Mouse (Mus musculus) kidney, embryonic 14.5 days (tissue): ENCODE measurements around the gene Zfp579. TPM values are rescaled to one million over a fixed set of nuclear protein-coding genes. Genes with fewer than 3 reads are reported as not detected.

Source experiments
- ATAC-seq: fragments of 200-750 bp; cut with Nextera tagmentation; 2 replicates; pipeline ENCODE4 v1.8.0; 2017; ENCODE audit warnings: moderate number of reproducible peaks, mild to moderate bottlenecking, moderate TSS enrichment, moderate library complexity; ENCODE audit not compliant: low FRiP score, low TSS enrichment
- H3K27ac ChIP-seq: fragments of 300-500 bp; sonication (generic); 2 replicates; pipeline ENCODE4 v1.5.1; 2014; ENCODE audit warnings: low read depth, mild to moderate bottlenecking, low read length, moderate library complexity, mixed read lengths
- H3K27me3 ChIP-seq: fragments of 300-500 bp; sonication (generic); 2 replicates; pipeline ENCODE4 v1.6.1; 2014; ENCODE audit warnings: mild to moderate bottlenecking, low read length; ENCODE audit not compliant: control insufficient read depth, insufficient read depth
- H3K36me3 ChIP-seq: fragments of 300-500 bp; sonication (generic); 2 replicates; pipeline ENCODE4 v1.6.1; 2014; ENCODE audit warnings: low read length, mixed read lengths; ENCODE audit not compliant: control insufficient read depth, insufficient read depth
- H3K4me1 ChIP-seq: fragments of 300-500 bp; sonication (generic); 2 replicates; pipeline ENCODE4 v1.6.1; 2014; ENCODE audit warnings: low read length, mixed read lengths; ENCODE audit not compliant: control insufficient read depth, insufficient read depth
- H3K4me2 ChIP-seq: fragments of 300-500 bp; sonication (generic); replicated peaks from 2 replicates; pipeline ENCODE4 v1.6.1; 2014; ENCODE audit warnings: low read depth, mild to moderate bottlenecking, low read length
- H3K4me3 ChIP-seq: fragments of 300-500 bp; sonication (generic); 2 replicates; pipeline ENCODE4 v1.5.1; 2014; ENCODE audit warnings: mild to moderate bottlenecking, low read length
- H3K9ac ChIP-seq: fragments of 300-500 bp; sonication (generic); 2 replicates; pipeline ENCODE4 v1.6.1; 2014; ENCODE audit warnings: low read depth, mild to moderate bottlenecking, low read length, moderate library complexity
- H3K9me3 ChIP-seq: fragments of 300-500 bp; sonication (generic); 2 replicates; pipeline ENCODE4 v1.6.1; 2016; ENCODE audit warnings: low read length; ENCODE audit not compliant: control insufficient read depth
- WGBS: fragments of 180-500 bp; shearing (Covaris S2); extraction: QIAGEN DNeasy Blood & Tissue Kit; methylation state at CpG from one replicate; pipeline ENCODE4 v1.1.7; 2014; 5-methylcytosine and 5-hydroxymethylcytosine counted together
- polyA plus RNA-seq: library from polyadenylated mRNA; unstranded; fragments of >200 nt; fragmentation: Nextera tagmentation; extraction: Ambion mirVana; gene quantifications from 2 replicates; pipeline ENCODE4 v1.2.1, GENCODE M21; 2014

Zfp579 gene
- polyA plus RNA-seq, 1 experiment from 2014 or later: 36.6 TPM

GRCm38 (mm10) chr7:5033818-5034217 lies 37.9 kb upstream of the Zfp579 start, which contains the start of gene 4632433K11Rik:
Gene 4632433K11Rik, plus strand, starts transcription at chr7:5034118.
- H3K27ac ChIP-seq: no peak within 1 kb of the TSS
- no peaks in the 10 kb centered on the region for H3K4me1 ChIP-seq
- H3K9ac ChIP-seq: no peak within 1 kb of the TSS
- H3K9me3 ChIP-seq: peaks cover 43% of the 10 kb centered on the region
- 87% methylated on average over 3 of the region's 3 CpGs for WGBS
- ATAC-seq: no peak
- no peak within 1 kb of the TSS for H3K4me3 ChIP-seq
- H3K36me3 ChIP-seq: peaks cover 71% of the 10 kb centered on the region
- no peaks in the 10 kb centered on the region for H3K27me3 ChIP-seq
- H3K4me2 ChIP-seq: no peak within 1 kb of the TSS

GRCm38 (mm10) chr7:5031496-5031895 lies 35.5 kb upstream of the Zfp579 start:
- WGBS: 84% methylated on average over 46 of the region's 46 CpGs

GRCm38 (mm10) chr7:5030554-5031275 lies 34.8 kb upstream of the Zfp579 start:
- Histone ChIP-seq H3K4me1 (no peaks in the 10 kb centered on the region), H3K9ac (no peak overlapping the region), H3K4me3 (no peak overlapping the region; the same call in none of the 2 replicates), H3K27ac (no peak overlapping the region), H3K4me2 (no peak overlapping the region), H3K9me3 (peaks cover 41% of the 10 kb centered on the region), H3K27me3 (no peaks in the 10 kb centered on the region), H3K36me3 (peaks cover 90% of the 10 kb centered on the region)
- WGBS: 87% methylated on average over 63 of the region's 63 CpGs
- no peak for ATAC-seq

More at GRCm38 (mm10) chr7:5031496-5031895, 35.5 kb upstream of the Zfp579 start:
- peaks cover 44% of the 10 kb centered on the region for H3K9me3 ChIP-seq
- H3K4me3 ChIP-seq: 0 out of 2 replicates have a peak overlapping the region, but pooled peaks have one; percentile 9
- no peak overlapping the region for H3K9ac ChIP-seq
- no peak for ATAC-seq
- no peaks in the 10 kb centered on the region for H3K4me1 ChIP-seq
- H3K27ac ChIP-seq: no peak overlapping the region
- peaks cover 87% of the 10 kb centered on the region for H3K36me3 ChIP-seq
- H3K4me2 ChIP-seq: no peak overlapping the region
- H3K27me3 ChIP-seq: no peaks in the 10 kb centered on the region

- Histone ChIP-seq H3K9ac (no peak overlapping the region), H3K27ac (no peak overlapping the region), H3K36me3 (peaks cover 83% of the 10 kb centered on the region), H3K27me3 (no peaks in the 10 kb centered on the region), H3K4me3 (no peak overlapping the region), H3K4me2 (no peak overlapping the region), H3K9me3 (peaks cover 41% of the 10 kb centered on the region), H3K4me1 (no peaks in the 10 kb centered on the region)
- WGBS: 91% methylated on average over 21 of the region's 21 CpGs
- no peak for ATAC-seq
These were observed 34.0 kb upstream of the Zfp579 start for GRCm38 (mm10) chr7:5029946-5030345.

GRCm38 (mm10) chr7:5029543-5029942 lies 33.6 kb upstream of the Zfp579 start:
- Histone ChIP-seq H3K9ac (no peak overlapping the region), H3K36me3 (peaks cover 84% of the 10 kb centered on the region), H3K27me3 (no peaks in the 10 kb centered on the region), H3K4me2 (no peak overlapping the region), H3K9me3 (peaks cover 41% of the 10 kb centered on the region), H3K4me3 (no peak overlapping the region), H3K27ac (no peak overlapping the region), H3K4me1 (no peaks in the 10 kb centered on the region)
- ATAC-seq: no peak
- WGBS: 95% methylated on average over 22 of the region's 22 CpGs

GRCm38 (mm10) chr7:5021197-5021596 lies 25.2 kb upstream of the Zfp579 start:
- WGBS: 52% methylated on average over 5 of the region's 5 CpGs
- H3K4me3 ChIP-seq: peak overlapping the region; percentile 88
- peak overlapping the region; percentile 66 for H3K4me2 ChIP-seq
- H3K36me3 ChIP-seq: peaks cover 38% of the 10 kb centered on the region
- H3K9me3 ChIP-seq: no peaks in the 10 kb centered on the region
- no peaks in the 10 kb centered on the region for H3K27me3 ChIP-seq
- ATAC-seq: no peak
- peak overlapping the region; percentile 96; the same call in 1 of the 2 replicates for H3K27ac ChIP-seq
- peaks cover 4% of the 10 kb centered on the region; the same call in 1 of the 2 replicates for H3K4me1 ChIP-seq
- peak overlapping the region; percentile 82 for H3K9ac ChIP-seq

- Histone ChIP-seq H3K9me3 (no peaks in the 10 kb centered on the region), H3K9ac (peak overlapping the region; percentile 82), H3K36me3 (peaks cover 34% of the 10 kb centered on the region), H3K27me3 (no peaks in the 10 kb centered on the region), H3K4me2 (peak overlapping the region; percentile 66), H3K27ac (peak overlapping the region; percentile 96), H3K4me1 (peaks cover 4% of the 10 kb centered on the region; the same call in 1 of the 2 replicates), H3K4me3 (peak overlapping the region; percentile 88)
- WGBS: 1% methylated on average over 9 of the region's 15 CpGs
- ATAC-seq: 0 out of 2 replicates have a peak, but pooled peaks have one; percentile 3
These were observed 24.7 kb upstream of the Zfp579 start for GRCm38 (mm10) chr7:5020685-5021084.

- H3K4me3 ChIP-seq: peak within 1 kb of the TSS; percentile 88
- H3K36me3 ChIP-seq: peaks cover 34% of the 10 kb centered on the region
- WGBS: under 1% methylated on average over 47 of the region's 49 CpGs
- H3K9ac ChIP-seq: peak within 1 kb of the TSS; percentile 82
- peak within 1 kb of the TSS; percentile 66 for H3K4me2 ChIP-seq
- H3K9me3 ChIP-seq: no peaks in the 10 kb centered on the region
- peaks cover 4% of the 10 kb centered on the region; the same call in 1 of the 2 replicates for H3K4me1 ChIP-seq
- ATAC-seq: peak; percentile 86
- H3K27ac ChIP-seq: peak within 1 kb of the TSS; percentile 96
- no peaks in the 10 kb centered on the region for H3K27me3 ChIP-seq
These were observed 24.2 kb upstream of the Zfp579 start, which contains the start of the genes Zfp865 and Ccdc106 for GRCm38 (mm10) chr7:5020000-5020681. Gene Zfp865, plus strand, starts transcription at chr7:5020376. Gene Ccdc106, plus strand, starts transcription at chr7:5020553.
